Mouse (Mus musculus) ES-Bruce4 (cell line): Measurements from ENCODE around the gene Prss23.

ENCODE experiments used
- CTCF ChIP-seq: IDR thresholded peaks from one replicate; pipeline ENCODE4 v1.8.1; 2011; ENCODE audit warnings: low read depth, low read length
- EP300 ChIP-seq: IDR thresholded peaks from 2 replicates; pipeline ENCODE4 v1.6.1; 2011; ENCODE audit warnings: low read depth, low read length; ENCODE audit not compliant: insufficient read depth
- POLR2A ChIP-seq: IDR thresholded peaks from one replicate; pipeline ENCODE4 v1.8.1; 2011; ENCODE audit warnings: low read length; ENCODE audit not compliant: insufficient read depth

- TF ChIP-seq POLR2A (no peak), CTCF (peak; percentile 32), EP300 (no peak)
Measured at GRCm38 (mm10) chr7:89473442-89473841, 53.5 kb downstream of the Prss23 start.
